Mouse (Mus musculus) cortical plate, adult 2 months (tissue): Measurements from ENCODE around the gene Hmgcs2.

ENCODE experiments used
- CTCF ChIP-seq: fragments of 200-500 bp; IDR thresholded peaks from 2 replicates; pipeline ENCODE4 v1.5.1; 2011; ENCODE audit warnings: mild to moderate bottlenecking, control low read depth, low read length; ENCODE audit not compliant: insufficient read depth; ENCODE audit errors: extremely low read depth
- POLR2A ChIP-seq: fragments of 200-500 bp; IDR thresholded peaks from 2 replicates; pipeline ENCODE4 v1.6.1; 2011; ENCODE audit warnings: mild to moderate bottlenecking, low read length, control low read depth; ENCODE audit not compliant: insufficient read depth; ENCODE audit errors: extremely low read depth

DNA sequence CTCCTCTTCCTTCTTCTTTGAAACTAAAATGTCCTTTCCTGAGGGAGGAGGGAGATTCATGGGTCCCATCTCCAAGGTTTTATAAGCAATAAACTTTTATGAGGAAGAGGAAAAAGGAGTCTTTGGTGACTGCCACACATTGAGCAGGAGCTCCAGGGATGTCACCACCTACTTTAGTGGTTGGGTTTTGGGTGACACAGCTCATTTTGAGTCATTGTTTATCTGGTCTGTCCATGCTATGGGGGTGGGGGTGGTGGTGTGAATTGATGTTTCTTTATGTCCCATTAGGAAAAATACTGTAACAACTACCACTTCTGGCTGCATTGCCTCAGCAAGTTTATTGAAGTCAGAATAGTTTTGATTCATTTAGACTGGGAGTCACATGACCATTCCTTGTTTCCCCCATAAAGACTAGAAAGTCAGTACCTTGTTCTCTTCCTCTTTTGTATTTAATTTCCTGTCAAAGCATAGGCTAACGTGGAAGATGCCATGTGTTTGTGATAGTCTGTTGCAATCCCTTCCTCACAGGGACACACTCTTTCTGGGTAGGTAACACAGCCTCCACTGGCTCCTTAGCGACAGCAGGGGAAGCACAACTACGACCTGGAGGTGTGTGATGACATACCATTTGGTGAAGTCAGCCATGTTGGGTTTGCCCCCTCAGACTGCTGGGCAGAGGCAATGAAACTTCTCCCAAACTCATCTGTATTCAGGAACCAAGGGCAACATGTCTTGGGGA, 76.6 kb downstream of the Hmgcs2 start:
- TF ChIP-seq CTCF (no peak), POLR2A (no peak)
